In the genomic region with DNA sequence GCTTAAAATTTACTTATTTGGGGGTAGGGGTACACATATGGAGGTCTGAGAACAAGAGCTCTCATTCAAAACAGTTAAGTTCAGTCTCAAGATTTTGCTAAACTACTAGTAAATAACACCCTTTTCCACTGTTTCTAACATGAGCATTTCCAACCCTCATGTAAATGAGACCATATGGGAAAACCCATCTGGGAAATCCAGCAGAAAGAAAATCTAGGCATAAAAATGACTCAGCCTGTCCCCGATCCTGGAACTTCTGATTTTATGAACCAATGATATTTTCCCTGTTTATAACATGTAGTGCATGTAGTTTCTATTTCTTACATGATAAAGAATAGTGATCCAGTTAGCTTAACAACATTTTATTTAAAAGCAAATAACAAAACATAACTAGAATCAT, we compare ENCODE assay signal across 13 mouse cellular contexts. TPM values are rescaled to one million over a fixed set of nuclear protein-coding genes. Genes with fewer than 3 reads are reported as not detected.
DNase-seq lines count a peak whose midpoint lies in the region; ATAC-seq and TF ChIP-seq lines count a peak whose summit lies in the region.
"Had no signal": no experiment of that assay in that cellular context is flagged by ENCODE, and none has a peak within 500 bp of the region (broad histone marks: within the 10 kb centered on the region; RNA-seq: fewer than 3 reads in every experiment).

No protein-coding gene starts in this region.

- peaks cover 6% of the 10 kb centered on the region for H3K4me1 ChIP-seq in heart, embryonic 10.5 days
- peaks cover 12% of the 10 kb centered on the region; the same call in 1 of the 2 replicates for H3K4me1 ChIP-seq in midbrain, embryonic 12.5 days
- no peaks in the 10 kb centered on the region for H3K4me1 ChIP-seq in midbrain, postnatal 0 days (ENCODE audit: insufficient read depth, low read length)
- peaks cover 22% of the 10 kb centered on the region for H3K4me1 ChIP-seq in hindbrain, embryonic 13.5 days (replicated peaks)
- peaks cover 7% of the 10 kb centered on the region; the same call in 1 of the 2 replicates for H3K4me1 ChIP-seq in stomach, embryonic 16.5 days (ENCODE audit: control insufficient read depth, insufficient read depth, low read length)

- H3K9ac ChIP-seq in midbrain, embryonic 12.5 days (replicated peaks): no peak overlapping the region
- no peak overlapping the region for H3K9ac ChIP-seq in midbrain, postnatal 0 days (replicated peaks; ENCODE audit: low read length, poor library complexity, severe bottlenecking)
- no peak overlapping the region for H3K9ac ChIP-seq in hindbrain, embryonic 13.5 days
- H3K9ac ChIP-seq in stomach, embryonic 16.5 days (ENCODE audit: low read length): no peak overlapping the region
- H3K9ac ChIP-seq: liver, embryonic 12.5 days had no signal

- H3K4me3 ChIP-seq in heart, embryonic 10.5 days: peak overlapping the region; percentile 84
- no peak overlapping the region for H3K4me3 ChIP-seq in midbrain, embryonic 12.5 days
- no peak overlapping the region for H3K4me3 ChIP-seq in midbrain, postnatal 0 days (ENCODE audit: low read depth, low read length)
- no peak overlapping the region for H3K4me3 ChIP-seq in hindbrain, embryonic 13.5 days
- no peak overlapping the region for H3K4me3 ChIP-seq in stomach, embryonic 16.5 days (replicated peaks; ENCODE audit: low read length)

- no peaks in the 10 kb centered on the region for H3K27me3 ChIP-seq in heart, embryonic 10.5 days (ENCODE audit: insufficient read depth, poor library complexity, severe bottlenecking)
- no peaks in the 10 kb centered on the region for H3K27me3 ChIP-seq in midbrain, embryonic 12.5 days
- H3K27me3 ChIP-seq in midbrain, postnatal 0 days (ENCODE audit: insufficient read depth, low read length): no peaks in the 10 kb centered on the region
- H3K27me3 ChIP-seq in hindbrain, embryonic 13.5 days: no peaks in the 10 kb centered on the region
- H3K27me3 ChIP-seq in stomach, embryonic 16.5 days (ENCODE audit: control insufficient read depth, insufficient read depth, low read length): no peaks in the 10 kb centered on the region
- H3K27me3 ChIP-seq: liver, embryonic 12.5 days; Patski had no signal

- no peak for DNase-seq in heart, embryonic 10.5 days (ENCODE audit: low spot score)
- no peak for DNase-seq in heart, adult 9 months (ENCODE audit: low spot score in 2 of 2)
- no peak for DNase-seq in midbrain, postnatal 0 days (ENCODE audit: low spot score)
- no peak for DNase-seq in T-cell, adult 2 months (ENCODE audit: low spot score)
- no peak for DNase-seq in layer of hippocampus, adult 9-10 months (ENCODE audit: low spot score)
- DNase-seq: adrenal gland, postnatal 25 days; kidney, adult 18-20 months; spleen, adult 18-20 months had no signal

- peak overlapping the region; percentile 13; the same call in 1 of the 2 replicates for H3K4me2 ChIP-seq in midbrain, embryonic 12.5 days (replicated peaks)
- H3K4me2 ChIP-seq in midbrain, postnatal 0 days (ENCODE audit: low read depth, low read length, poor library complexity, severe bottlenecking): no peak overlapping the region
- H3K4me2 ChIP-seq in hindbrain, embryonic 13.5 days: peak overlapping the region; percentile 62
- H3K4me2 ChIP-seq in stomach, embryonic 16.5 days (ENCODE audit: low read depth, low read length): peak overlapping the region; percentile 68

- WGBS in heart, embryonic 10.5 days: 90% methylated on average over 1 of the region's 1 CpGs
- 78% methylated on average over 1 of the region's 1 CpGs for WGBS in midbrain, embryonic 12.5 days
- WGBS in midbrain, postnatal 0 days: 61% methylated on average over 1 of the region's 1 CpGs
- WGBS in hindbrain, embryonic 13.5 days: 46% methylated on average over 1 of the region's 1 CpGs
- 77% methylated on average over 1 of the region's 1 CpGs for WGBS in stomach, embryonic 16.5 days

- no peaks in the 10 kb centered on the region for H3K9me3 ChIP-seq in heart, embryonic 10.5 days
- no peaks in the 10 kb centered on the region for H3K9me3 ChIP-seq in midbrain, embryonic 12.5 days
- H3K9me3 ChIP-seq in midbrain, postnatal 0 days (ENCODE audit: low read length): no peaks in the 10 kb centered on the region
- H3K9me3 ChIP-seq in hindbrain, embryonic 13.5 days: no peaks in the 10 kb centered on the region
- no peaks in the 10 kb centered on the region for H3K9me3 ChIP-seq in stomach, embryonic 16.5 days (replicated peaks; ENCODE audit: control insufficient read depth, low read length)
- H3K9me3 ChIP-seq: liver, embryonic 12.5 days had no signal

- peak overlapping the region; percentile 99; the same call in 1 of the 2 replicates for H3K27ac ChIP-seq in heart, embryonic 10.5 days
- no peak overlapping the region for H3K27ac ChIP-seq in midbrain, embryonic 12.5 days (replicated peaks)
- H3K27ac ChIP-seq in midbrain, postnatal 0 days (ENCODE audit: low read depth, low read length): no peak overlapping the region
- H3K27ac ChIP-seq in hindbrain, embryonic 13.5 days: no peak overlapping the region
- H3K27ac ChIP-seq in stomach, embryonic 16.5 days (ENCODE audit: low read length): no peak overlapping the region
- H3K27ac ChIP-seq: liver, embryonic 12.5 days had no signal

- no peak for TF ChIP-seq CTCF in midbrain, postnatal 0 days (IDR thresholded peaks at IDR 0.05)

- no peak for ATAC-seq in midbrain, embryonic 12.5 days (ENCODE audit: low FRiP score, low read depth)
- ATAC-seq in midbrain, postnatal 0 days (ENCODE audit: low FRiP score): no peak
- ATAC-seq in hindbrain, embryonic 13.5 days (ENCODE audit: low FRiP score): no peak
- ATAC-seq in stomach, embryonic 16.5 days (ENCODE audit: insufficient read depth, low FRiP score): no peak
- ATAC-seq: liver, embryonic 12.5 days; Patski had no signal

- H3K36me3 ChIP-seq in heart, embryonic 10.5 days: peaks cover 31% of the 10 kb centered on the region
- H3K36me3 ChIP-seq in midbrain, embryonic 12.5 days: peaks cover 25% of the 10 kb centered on the region
- 0 out of 2 replicates have a peak, but pooled peaks cover 3% of the 10 kb centered on the region for H3K36me3 ChIP-seq in midbrain, postnatal 0 days (ENCODE audit: insufficient read depth, low read length)
- peaks cover 24% of the 10 kb centered on the region for H3K36me3 ChIP-seq in hindbrain, embryonic 13.5 days
- peaks cover 8% of the 10 kb centered on the region; the same call in 1 of the 2 replicates for H3K36me3 ChIP-seq in stomach, embryonic 16.5 days (ENCODE audit: control insufficient read depth, insufficient read depth, low read length)

RNA-seq across cellular contexts. Expression of gene Abracl, which starts 2.2 kb away (rescaled TPM):
- 190 and 216 TPM in 2 replicates for polyA plus RNA-seq in heart, embryonic 10.5 days (2016; fragmentation: Nextera tagmentation; extraction: Ambion mirVana)
- 144 and 151 TPM in 2 replicates for polyA plus RNA-seq in midbrain, embryonic 12.5 days (2016; fragmentation: Nextera tagmentation; extraction: Ambion mirVana)
- 9.7 and 19.2 TPM in 2 replicates for total RNA-seq in midbrain, postnatal 0 days (2014; rRNA removed)
- 36.8 and 42.0 TPM in 2 replicates for polyA plus RNA-seq in midbrain, postnatal 0 days (2015; fragmentation: Nextera tagmentation; extraction: Ambion mirVana)
- 110 and 114 TPM in 2 replicates for polyA plus RNA-seq in hindbrain, embryonic 13.5 days (2015; fragmentation: Nextera tagmentation; extraction: Ambion mirVana)
- polyA plus RNA-seq in stomach, embryonic 16.5 days (2015; fragmentation: Nextera tagmentation; extraction: Ambion mirVana): 154 and 192 TPM in 2 replicates

RNA-seq across cellular contexts. Expression of gene Reps1, which starts 34.8 kb away (rescaled TPM):
- polyA plus RNA-seq in heart, embryonic 10.5 days (2016; fragmentation: Nextera tagmentation; extraction: Ambion mirVana): 10.2 and 10.6 TPM in 2 replicates
- polyA plus RNA-seq in midbrain, embryonic 12.5 days (2016; fragmentation: Nextera tagmentation; extraction: Ambion mirVana): 17.8 and 20.6 TPM in 2 replicates
- total RNA-seq in midbrain, postnatal 0 days (2014; rRNA removed): 72.0 and 75.5 TPM in 2 replicates
- polyA plus RNA-seq in midbrain, postnatal 0 days (2015; fragmentation: Nextera tagmentation; extraction: Ambion mirVana): 16.0 and 22.5 TPM in 2 replicates
- polyA plus RNA-seq in hindbrain, embryonic 13.5 days (2015; fragmentation: Nextera tagmentation; extraction: Ambion mirVana): 18.3 and 20.3 TPM in 2 replicates
- polyA plus RNA-seq in stomach, embryonic 16.5 days (2015; fragmentation: Nextera tagmentation; extraction: Ambion mirVana): 9.0 and 10.3 TPM in 2 replicates
